Mouse (Mus musculus): ENCODE data around the gene Olfr568. TPM values are rescaled to one million over a fixed set of nuclear protein-coding genes. Genes with fewer than 3 reads are reported as not detected.

Olfr568 gene
- not detected in 2 replicates for total RNA-seq (2017)

DNA sequence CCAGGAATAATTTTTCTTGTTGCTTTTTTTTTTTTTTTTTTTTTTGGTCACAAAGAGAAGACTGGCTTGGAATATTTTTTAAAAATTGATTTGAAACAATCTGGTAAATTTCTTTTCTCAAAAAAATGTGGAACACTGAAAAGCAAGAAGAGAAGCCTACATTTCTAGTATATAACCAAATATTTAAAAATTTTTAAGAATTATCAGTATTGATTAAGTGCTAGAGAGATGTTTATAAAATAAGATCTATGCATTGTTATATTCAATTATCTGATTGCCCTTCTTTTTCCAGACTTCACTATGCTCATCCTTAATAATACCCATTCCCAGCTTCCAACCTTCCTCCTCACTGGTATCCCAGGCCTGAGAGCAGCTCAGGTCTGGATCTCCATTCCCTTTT, at the start of gene Olfr568:
Gene Olfr568 (plus strand): TSS at position 301 of the 400 bp plus-strand sequence.
- no peak for ATAC-seq (ENCODE audit: extremely low read depth, insufficient number of reproducible peaks, low FRiP score, poor library complexity, severe bottlenecking)

DNA sequence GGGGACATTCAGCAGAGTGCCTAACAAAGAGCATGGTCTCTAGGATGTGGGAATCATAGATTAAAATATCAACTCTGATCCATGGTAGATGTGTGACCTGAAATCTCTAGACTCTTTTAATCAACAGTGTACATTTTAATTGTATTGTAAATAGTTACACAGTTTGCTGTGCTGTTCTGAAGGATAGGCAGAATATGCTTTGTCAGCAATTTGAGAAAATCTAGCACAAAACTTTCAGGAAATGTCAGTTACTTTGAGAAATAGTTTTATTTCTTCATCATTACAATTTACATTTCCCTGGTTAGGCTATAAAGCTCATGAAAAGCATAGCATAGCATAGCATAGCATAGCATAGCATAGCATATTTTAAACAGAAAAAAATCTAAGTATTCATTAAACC, 21.1 kb upstream of the Olfr568 start:
- ATAC-seq (ENCODE audit: extremely low read depth, insufficient number of reproducible peaks, low FRiP score, poor library complexity, severe bottlenecking) = no peak

GRCm38 (mm10) chr7:102858665-102859064, 18.3 kb upstream of the Olfr568 start, which contains the start of gene Olfr566:
Gene Olfr566, minus strand, starts transcription at chr7:102858765.
- no peak for ATAC-seq (ENCODE audit: extremely low read depth, insufficient number of reproducible peaks, low FRiP score, poor library complexity, severe bottlenecking)

- ATAC-seq (ENCODE audit: extremely low read depth, insufficient number of reproducible peaks, low FRiP score, poor library complexity, severe bottlenecking) = no peak
Observed at GRCm38 (mm10) chr7:102890782-102891181, 13.9 kb downstream of the Olfr568 start, which contains the start of gene Olfr569. Gene Olfr569, minus strand, starts transcription at chr7:102890882.

GRCm38 (mm10) chr7:102915261-102915660, 38.3 kb downstream of the Olfr568 start:
- ATAC-seq (ENCODE audit: extremely low read depth, insufficient number of reproducible peaks, low FRiP score, poor library complexity, severe bottlenecking) = no peak

DNA sequence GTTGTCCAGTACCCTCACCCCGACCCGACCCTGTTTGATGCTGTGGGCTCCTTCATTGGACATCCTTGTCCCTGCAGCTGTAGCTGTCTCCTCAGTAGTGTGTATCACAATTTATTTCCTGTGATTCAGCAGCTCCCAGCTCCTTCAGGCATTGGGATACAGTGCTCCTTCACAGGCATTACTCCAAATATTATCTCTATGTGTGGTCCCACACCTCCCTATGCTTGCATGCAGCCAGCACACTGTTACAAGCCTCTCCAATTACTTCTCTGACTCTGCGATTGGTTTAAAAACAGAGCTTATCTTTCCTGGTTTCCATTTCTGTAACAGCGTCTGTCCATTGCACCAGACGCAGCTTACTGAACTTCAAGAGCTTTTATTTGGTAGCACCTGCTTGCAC, 39.5 kb downstream of the Olfr568 start:
- ATAC-seq (ENCODE audit: extremely low read depth, insufficient number of reproducible peaks, low FRiP score, poor library complexity, severe bottlenecking) = no peak

GRCm38 (mm10) chr7:102917032-102917875, 40.3 kb downstream of the Olfr568 start, which contains the start of gene Olfr571:
Gene Olfr571, minus strand, starts transcription at chr7:102917536.
- no peak for ATAC-seq (ENCODE audit: extremely low read depth, insufficient number of reproducible peaks, low FRiP score, poor library complexity, severe bottlenecking)

GRCm38 (mm10) chr7:102919632-102920031, 42.7 kb downstream of the Olfr568 start:
- no peak for ATAC-seq (ENCODE audit: extremely low read depth, insufficient number of reproducible peaks, low FRiP score, poor library complexity, severe bottlenecking)

DNA sequence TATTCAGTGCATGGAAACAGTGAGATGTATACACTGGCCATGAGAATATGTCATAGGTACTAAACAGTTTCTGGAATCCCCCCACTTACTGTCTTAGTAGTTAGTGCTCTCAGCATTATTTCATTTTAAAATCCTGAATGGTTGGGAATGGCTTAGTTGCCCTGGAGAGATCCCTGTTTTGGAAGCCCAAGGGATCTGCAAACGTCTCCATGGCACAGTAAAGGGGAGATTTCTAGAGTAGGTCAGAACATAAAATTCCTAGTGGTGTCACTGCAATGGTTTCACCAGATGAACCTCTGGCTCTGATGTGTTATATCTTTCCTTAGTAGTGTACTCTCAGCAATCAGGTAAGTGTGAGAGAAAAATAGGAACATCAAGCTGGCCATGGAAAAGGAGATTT, 47.2 kb downstream of the Olfr568 start, which contains the start of gene Olfr572:
Gene Olfr572 (plus strand): TSS at position 301 of the 400 bp plus-strand sequence.
- ATAC-seq (ENCODE audit: extremely low read depth, insufficient number of reproducible peaks, low FRiP score, poor library complexity, severe bottlenecking) = no peak

- ATAC-seq (ENCODE audit: extremely low read depth, insufficient number of reproducible peaks, low FRiP score, poor library complexity, severe bottlenecking) = no peak
Observed at GRCm38 (mm10) chr7:102927105-102927504, 50.2 kb downstream of the Olfr568 start.

Other genes with a start within 250 kb of the Olfr568 start
- gene Olfr554, start 238.7 kb upstream of the Olfr568 start, total RNA-seq (2017) = 0.47 TPM in 1 of 2 replicates, not detected in the other
- gene Olfr555, start 218.3 kb upstream of the Olfr568 start, total RNA-seq (2017) = not detected in 2 replicates
- not detected in 2 replicates for gene Olfr556, start 212.2 kb upstream of the Olfr568 start, total RNA-seq (2017)
- 10.6 and 12.5 TPM in 2 replicates for gene Trim68, start 189.8 kb upstream of the Olfr568 start, total RNA-seq (2017)
- not detected in 2 replicates for gene Olfr557, start 181.2 kb upstream of the Olfr568 start, total RNA-seq (2017)
- not detected in 2 replicates for gene Olfr558, start 174.9 kb upstream of the Olfr568 start, total RNA-seq (2017)
- not detected in 2 replicates for gene Olfr33, start 158.1 kb upstream of the Olfr568 start, total RNA-seq (2017)
- gene Olfr559, start 149.6 kb upstream of the Olfr568 start, total RNA-seq (2017) = not detected in 2 replicates
- gene Olfr560, start 117.8 kb upstream of the Olfr568 start, total RNA-seq (2017) = 0.37 TPM in 1 of 2 replicates, not detected in the other
- 0.12 TPM in 1 of 2 replicates, not detected in the other for gene Olfr78, start 117.7 kb upstream of the Olfr568 start, total RNA-seq (2017)
- gene Olfr561, start 105.9 kb upstream of the Olfr568 start, total RNA-seq (2017) = not detected in 2 replicates
- gene Olfr564, start 73.6 kb upstream of the Olfr568 start, total RNA-seq (2017) = not detected in 2 replicates
- not detected in 2 replicates for gene Olfr566, start 18.4 kb upstream of the Olfr568 start, total RNA-seq (2017)
- not detected in 2 replicates for gene Olfr569, start 13.8 kb downstream of the Olfr568 start, total RNA-seq (2017)
- not detected in 2 replicates for gene Olfr570, start 17.5 kb downstream of the Olfr568 start, total RNA-seq (2017)
- not detected in 2 replicates for gene Olfr571, start 40.4 kb downstream of the Olfr568 start, total RNA-seq (2017)
- not detected in 2 replicates for gene Olfr572, start 47.3 kb downstream of the Olfr568 start, total RNA-seq (2017)
- not detected in 2 replicates for gene Olfr573-ps1, start 65.5 kb downstream of the Olfr568 start, total RNA-seq (2017)
- gene Olfr574, start 71.3 kb downstream of the Olfr568 start, total RNA-seq (2017) = not detected in 2 replicates
- not detected in 2 replicates for gene Olfr575, start 81.7 kb downstream of the Olfr568 start, total RNA-seq (2017)
- gene Olfr576, start 85.5 kb downstream of the Olfr568 start, total RNA-seq (2017) = not detected in 2 replicates
- not detected in 2 replicates for gene Olfr577, start 98.8 kb downstream of the Olfr568 start, total RNA-seq (2017)
- gene Olfr578, start 112.2 kb downstream of the Olfr568 start, total RNA-seq (2017) = not detected in 2 replicates
- not detected in 2 replicates for gene Olfr582, start 160.9 kb downstream of the Olfr568 start, total RNA-seq (2017)
- not detected in 2 replicates for gene Olfr583, start 174.2 kb downstream of the Olfr568 start, total RNA-seq (2017)
- not detected in 2 replicates for gene Olfr584, start 204.8 kb downstream of the Olfr568 start, total RNA-seq (2017)
- gene Olfr585, start 220.6 kb downstream of the Olfr568 start, total RNA-seq (2017) = not detected in 2 replicates
- not detected in 2 replicates for gene Olfr586, start 248.5 kb downstream of the Olfr568 start, total RNA-seq (2017)